Mouse (Mus musculus) heart, postnatal 0 days (tissue): ENCODE results near the gene Dop1b.
A peak's percentile ranks its signal among the peaks of the same experiment; 100 is the strongest.

Experiments used
- CTCF ChIP-seq: IDR thresholded peaks from 2 replicates; pipeline ENCODE4 v1.5.1; 2016; ENCODE audit warnings: antibody characterized with exemption, control low read depth, low read depth
- EP300 ChIP-seq: IDR thresholded peaks from 2 replicates; pipeline ENCODE4 v1.6.1; 2016; ENCODE audit warnings: antibody characterized with exemption, low read depth

- TF ChIP-seq CTCF, result peak; percentile 91
- no peak for TF ChIP-seq EP300
Observed at GRCm38 (mm10) chr16:93785805-93786204, 74.1 kb downstream of the Dop1b start.
